Mouse (Mus musculus): ENCODE results near the gene Olfr392.

- no peak for TF ChIP-seq CTCF (IDR thresholded peaks at IDR 0.05; ENCODE audit: insufficient read depth, low read length)
- no peak for TF ChIP-seq POLR2A (IDR thresholded peaks at IDR 0.05; ENCODE audit: borderline replicate concordance, extremely low read depth, low read depth, low read length)
Measured at GRCm38 (mm10) chr11:73780613-73781012, 36.2 kb downstream of the Olfr392 start, which contains the start of gene Olfr389.
